Mouse (Mus musculus) layer of hippocampus, adult 9-11 months (tissue): ENCODE results near the gene Psd4.

ENCODE experiments used
- DNase-seq: peaks from one replicate; pipeline ENCODE4 v3.0.0; 2022

Gene Psd4

GRCm38 (mm10) chr2:24440056-24440455 lies 72.7 kb downstream of the Psd4 start:
- DNase-seq: no peak

GRCm38 (mm10) chr2:24441899-24442298 lies 74.5 kb downstream of the Psd4 start:
- DNase-seq: no peak

- DNase-seq: no peak
These were observed 75.0 kb downstream of the Psd4 start for GRCm38 (mm10) chr2:24442303-24442925.

GRCm38 (mm10) chr2:24443256-24443790 lies 75.9 kb downstream of the Psd4 start:
- DNase-seq: no peak

GRCm38 (mm10) chr2:24449111-24449510 lies 81.7 kb downstream of the Psd4 start:
- DNase-seq: no peak

GRCm38 (mm10) chr2:24453206-24453605 lies 85.8 kb downstream of the Psd4 start:
- no peak for DNase-seq

- DNase-seq: no peak
These were observed 87.1 kb downstream of the Psd4 start for GRCm38 (mm10) chr2:24454429-24455011.

GRCm38 (mm10) chr2:24455057-24455855 lies 87.9 kb downstream of the Psd4 start:
- no peak for DNase-seq

- no peak for DNase-seq
These were observed 89.5 kb downstream of the Psd4 start for GRCm38 (mm10) chr2:24456841-24457240.

GRCm38 (mm10) chr2:24460112-24460807 lies 92.9 kb downstream of the Psd4 start:
- no peak for DNase-seq

- no peak for DNase-seq
These were observed 93.4 kb downstream of the Psd4 start for GRCm38 (mm10) chr2:24460808-24461127.
